In the genomic region with DNA sequence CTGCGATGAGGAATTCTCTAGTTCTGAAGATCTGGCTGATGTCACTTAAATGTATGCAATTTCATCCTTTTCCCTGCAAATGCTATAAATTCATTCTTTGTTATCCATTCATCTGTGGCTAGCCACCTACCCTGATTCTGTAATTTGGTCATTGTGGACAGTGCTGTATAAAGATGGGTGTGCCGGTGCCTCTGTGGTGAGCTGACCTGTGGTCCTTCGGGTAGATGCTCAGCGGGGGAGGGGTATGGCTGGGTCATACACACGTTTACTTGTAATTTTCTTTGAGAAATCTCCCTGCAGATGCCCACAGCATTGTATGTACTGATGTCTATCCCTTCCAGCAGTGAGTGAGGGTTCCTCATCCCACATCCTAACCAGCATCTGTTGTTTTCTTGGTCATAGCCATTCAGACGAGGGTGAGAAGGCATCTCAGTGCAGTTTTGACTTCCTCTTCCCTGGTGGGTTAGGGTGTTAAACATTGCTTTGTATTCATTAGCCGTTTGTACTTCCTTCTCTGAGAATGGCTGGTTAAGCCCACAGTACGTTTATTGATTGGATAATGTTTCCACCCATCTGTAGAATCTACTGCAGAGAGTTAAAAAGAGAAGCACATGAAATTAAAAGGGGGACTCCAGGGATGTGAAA, we compare ENCODE assay signal across 16 mouse cellular contexts.
"Had no signal": no experiment of that assay in that cellular context is flagged by ENCODE, and none has a peak within 500 bp of the region (broad histone marks: within the 10 kb centered on the region; RNA-seq: fewer than 3 reads in every experiment).

No protein-coding gene starts in this region.

- H3K36me3 ChIP-seq: limb, embryonic 12.5 days; liver, embryonic 13.5 days; lung, embryonic 15.5 days; midbrain, embryonic 15.5 days; neural tube, embryonic 13.5 days had no signal

- H3K27me3 ChIP-seq: limb, embryonic 12.5 days; liver, embryonic 13.5 days; lung, embryonic 15.5 days; midbrain, embryonic 15.5 days; neural tube, embryonic 13.5 days had no signal

- H3K4me1 ChIP-seq: liver, embryonic 13.5 days; midbrain, embryonic 15.5 days; neural tube, embryonic 13.5 days had no signal

- H3K4me3 ChIP-seq: layer of hippocampus, adult 2 months; limb, embryonic 12.5 days; liver, embryonic 13.5 days; lung, embryonic 15.5 days; midbrain, embryonic 15.5 days; neural tube, embryonic 13.5 days had no signal

- H3K9ac ChIP-seq: limb, embryonic 12.5 days; liver, embryonic 13.5 days; liver, postnatal 0 days; lung, embryonic 15.5 days; midbrain, embryonic 15.5 days; neural tube, embryonic 13.5 days had no signal

- H3K4me2 ChIP-seq: limb, embryonic 12.5 days; liver, embryonic 13.5 days; lung, embryonic 15.5 days; midbrain, embryonic 15.5 days; neural tube, embryonic 13.5 days had no signal

- DNase-seq: kidney, adult 9 months; kidney, postnatal 4 days; liver; liver, embryonic 13.5 days; liver, postnatal 0 days; lung, postnatal 14 days; retina, postnatal 1 day; right cerebral cortex, postnatal 4 days; spleen, adult 18-20 months had no signal

- H3K27ac ChIP-seq: kidney, postnatal 0 days; layer of hippocampus, adult 2 months; limb, embryonic 12.5 days; liver, embryonic 13.5 days; lung, embryonic 15.5 days; macrophage; midbrain, embryonic 15.5 days; neural tube, embryonic 13.5 days had no signal

- ATAC-seq: liver, postnatal 0 days; midbrain, embryonic 15.5 days had no signal

- H3K9me3 ChIP-seq: liver, embryonic 13.5 days; lung, embryonic 15.5 days; midbrain, embryonic 15.5 days; neural tube, embryonic 13.5 days had no signal
